Mouse (Mus musculus) heart, embryonic 13.5 days (tissue): ENCODE data around the gene Gm27027. TPM values are rescaled to one million over a fixed set of nuclear protein-coding genes. Genes with fewer than 3 reads are reported as not detected.
A peak's percentile ranks its signal among the peaks of the same experiment; 100 is the strongest.

Experiments used
- ATAC-seq: fragments of 200-750 bp; cut with Nextera tagmentation; 2 replicates; pipeline ENCODE4 v1.8.0; 2017; ENCODE audit warnings: moderate TSS enrichment; ENCODE audit not compliant: insufficient number of reproducible peaks, low FRiP score, low TSS enrichment; ENCODE audit errors: extremely low read depth
- H3K27ac ChIP-seq: fragments of 300-500 bp; sonication (generic); replicated peaks from 2 replicates; pipeline ENCODE4 v1.5.1; 2015; ENCODE audit warnings: moderate library complexity, mild to moderate bottlenecking, inconsistent platforms
- H3K27me3 ChIP-seq: fragments of 300-500 bp; sonication (generic); replicated peaks from 2 replicates; pipeline ENCODE4 v1.6.1; 2015; ENCODE audit warnings: mild to moderate bottlenecking, inconsistent platforms
- H3K36me3 ChIP-seq: fragments of 300-500 bp; sonication (generic); 2 replicates; pipeline ENCODE4 v1.6.1; 2015; ENCODE audit warnings: mild to moderate bottlenecking, inconsistent platforms
- H3K4me1 ChIP-seq: fragments of 300-500 bp; sonication (generic); 2 replicates; pipeline ENCODE4 v1.6.1; 2015; ENCODE audit warnings: inconsistent platforms
- H3K4me2 ChIP-seq: fragments of 300-500 bp; sonication (generic); 2 replicates; pipeline ENCODE4 v1.6.1; 2015; ENCODE audit warnings: inconsistent platforms, mild to moderate bottlenecking, moderate library complexity
- H3K4me3 ChIP-seq: fragments of 300-500 bp; sonication (generic); 2 replicates; pipeline ENCODE4 v1.5.1; 2015; ENCODE audit warnings: moderate library complexity, mild to moderate bottlenecking, inconsistent platforms
- H3K9ac ChIP-seq: fragments of 300-500 bp; sonication (generic); 2 replicates; pipeline ENCODE4 v1.6.1; 2015; ENCODE audit warnings: inconsistent platforms, mild to moderate bottlenecking, moderate library complexity
- H3K9me3 ChIP-seq: fragments of 300-500 bp; sonication (generic); 2 replicates; pipeline ENCODE4 v1.6.1; 2016; ENCODE audit warnings: inconsistent platforms
- WGBS: fragments of 180-500 bp; shearing (Covaris S2); methylation state at CpG from one replicate; pipeline ENCODE4 v1.1.7; 2015; ENCODE audit warnings: mixed read lengths; 5-methylcytosine and 5-hydroxymethylcytosine counted together
- polyA plus RNA-seq: library from polyadenylated mRNA; unstranded; fragments of >200 nt; fragmentation: Nextera tagmentation; extraction: Ambion mirVana; gene quantifications from 2 replicates; pipeline ENCODE4 v1.2.1, GENCODE M21; 2015

Gm27027 gene
- polyA plus RNA-seq, 1 experiment from 2014 or later: not detected

DNA sequence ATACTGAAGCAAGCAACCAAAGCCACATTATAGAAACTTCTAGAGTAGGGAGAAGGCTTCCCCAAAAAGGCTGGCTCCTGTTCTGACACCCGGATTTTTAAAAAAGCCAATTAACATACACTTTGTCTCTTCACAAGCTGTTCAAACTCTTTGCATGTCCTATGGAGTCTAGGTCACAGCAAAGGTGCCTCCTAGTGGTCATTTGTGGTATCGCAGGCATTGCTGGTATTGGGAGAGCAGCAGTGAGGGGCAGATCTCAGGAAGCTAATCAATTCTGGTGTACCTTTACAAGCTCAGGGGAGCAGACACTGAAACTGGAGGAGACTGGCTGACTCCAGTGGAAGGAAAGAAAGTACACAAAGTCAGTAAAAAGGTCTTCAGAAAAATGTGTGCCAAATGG lies 6.2 kb upstream of the Gm27027 start:
- peaks cover 95% of the 10 kb centered on the region for H3K36me3 ChIP-seq
- ATAC-seq: no peak
- WGBS: 2% methylated on average over 2 of the region's 2 CpGs
- no peak overlapping the region for H3K9ac ChIP-seq
- H3K4me3 ChIP-seq: no peak overlapping the region
- H3K27me3 ChIP-seq: no peaks in the 10 kb centered on the region
- no peak overlapping the region for H3K27ac ChIP-seq
- H3K4me1 ChIP-seq: peaks cover 5% of the 10 kb centered on the region; the same call in 1 of the 2 replicates
- no peaks in the 10 kb centered on the region for H3K9me3 ChIP-seq
- H3K4me2 ChIP-seq: no peak overlapping the region

DNA sequence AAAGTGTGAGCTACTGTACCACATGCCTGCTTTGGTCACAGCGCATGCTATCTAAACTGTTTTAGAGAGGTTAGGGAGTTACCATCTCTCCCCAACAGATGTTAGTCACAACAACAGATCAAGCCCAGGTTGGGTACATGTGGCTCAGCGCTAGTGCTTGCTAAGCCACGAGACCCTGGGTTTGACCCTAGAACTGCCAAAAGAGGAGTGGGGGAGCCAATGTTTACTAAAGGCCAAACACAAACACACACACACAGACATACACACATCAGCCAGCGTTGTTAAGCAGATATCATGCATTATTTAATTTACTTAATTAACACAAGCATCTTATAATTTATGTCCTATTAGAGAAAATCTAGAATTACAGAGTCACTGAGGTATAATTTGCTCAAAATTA lies 5.8 kb upstream of the Gm27027 start:
- H3K36me3 ChIP-seq: peaks cover 95% of the 10 kb centered on the region
- H3K4me2 ChIP-seq: no peak overlapping the region
- peaks cover 5% of the 10 kb centered on the region; the same call in 1 of the 2 replicates for H3K4me1 ChIP-seq
- ATAC-seq: no peak
- WGBS: 73% methylated on average over 4 of the region's 4 CpGs
- H3K27ac ChIP-seq: no peak overlapping the region
- no peak overlapping the region for H3K4me3 ChIP-seq
- no peaks in the 10 kb centered on the region for H3K27me3 ChIP-seq
- no peak overlapping the region for H3K9ac ChIP-seq
- no peaks in the 10 kb centered on the region for H3K9me3 ChIP-seq

DNA sequence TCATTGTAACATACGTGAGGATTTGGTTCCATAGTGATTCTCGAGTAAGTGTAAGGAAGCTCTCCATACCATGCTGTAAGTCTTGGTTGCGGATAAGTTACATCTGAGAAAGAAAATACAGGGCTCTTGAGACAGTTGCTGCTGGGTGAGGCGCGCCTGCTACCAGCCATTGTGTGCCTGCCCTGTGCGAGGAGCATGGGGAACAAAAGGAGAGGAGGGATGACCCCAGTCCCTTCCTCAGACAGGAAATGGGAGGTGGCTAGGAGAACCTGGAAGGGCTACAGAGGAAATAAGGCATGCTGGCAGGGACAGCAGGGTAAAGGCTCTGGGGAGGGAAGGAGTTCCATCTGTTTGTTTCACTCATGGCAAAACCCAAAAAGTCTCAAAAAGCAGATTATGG lies 5.3 kb upstream of the Gm27027 start:
- Histone ChIP-seq H3K27me3 (no peaks in the 10 kb centered on the region), H3K9ac (no peak overlapping the region), H3K9me3 (no peaks in the 10 kb centered on the region), H3K27ac (no peak overlapping the region), H3K36me3 (peaks cover 94% of the 10 kb centered on the region), H3K4me2 (no peak overlapping the region), H3K4me1 (peaks cover 5% of the 10 kb centered on the region; the same call in 1 of the 2 replicates), H3K4me3 (no peak overlapping the region)
- 71% methylated on average over 6 of the region's 6 CpGs for WGBS
- no peak for ATAC-seq

DNA sequence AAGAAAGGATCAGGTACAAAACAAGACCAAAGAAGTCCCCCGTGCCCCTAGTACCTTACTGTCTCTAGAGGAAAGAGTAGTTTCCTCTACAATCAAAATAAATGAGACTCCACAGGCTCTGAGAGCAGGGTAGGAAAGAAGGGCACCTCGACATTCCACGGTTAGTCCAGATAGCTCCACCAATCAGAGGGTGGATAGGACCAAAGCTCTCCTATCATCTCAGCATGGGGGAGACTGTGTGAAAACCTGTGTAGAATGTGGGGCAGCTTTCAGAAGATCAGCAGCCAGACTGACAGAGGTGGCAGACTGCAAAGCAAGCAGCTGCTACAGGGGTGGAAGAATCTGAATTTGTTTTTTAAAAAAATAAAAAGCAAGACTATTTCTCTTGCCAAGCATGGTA lies 3.3 kb downstream of the Gm27027 start:
- Histone ChIP-seq H3K36me3 (peaks cover 93% of the 10 kb centered on the region), H3K27me3 (no peaks in the 10 kb centered on the region), H3K4me3 (no peak overlapping the region), H3K4me2 (no peak overlapping the region), H3K9ac (no peak overlapping the region), H3K27ac (peak overlapping the region; percentile 39; the same call in 1 of the 2 replicates), H3K4me1 (peaks cover 42% of the 10 kb centered on the region), H3K9me3 (no peaks in the 10 kb centered on the region)
- WGBS: 32% methylated on average over 3 of the region's 3 CpGs
- ATAC-seq: no peak

DNA sequence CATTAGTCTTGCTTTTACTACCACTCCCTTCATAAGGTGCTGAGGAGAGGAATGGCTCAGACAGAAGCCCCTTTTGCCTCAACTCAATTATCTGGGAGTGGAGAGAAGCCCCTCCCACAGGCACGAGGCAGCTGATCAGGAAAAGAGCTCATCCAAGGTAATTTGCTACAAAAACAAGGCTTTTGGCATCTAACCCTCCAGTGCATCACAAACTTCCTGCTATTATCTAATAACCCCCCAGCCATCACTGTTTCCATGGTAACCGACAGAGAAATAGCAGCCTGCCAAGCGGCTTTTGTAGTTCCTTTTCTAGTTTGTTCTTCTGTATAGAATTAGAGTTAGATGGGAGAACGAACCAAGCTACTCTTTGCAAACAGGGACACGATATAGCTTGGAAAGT lies 3.9 kb downstream of the Gm27027 start:
- Histone ChIP-seq H3K4me2 (no peak overlapping the region), H3K9me3 (no peaks in the 10 kb centered on the region), H3K27ac (peak overlapping the region; percentile 62), H3K27me3 (no peaks in the 10 kb centered on the region), H3K36me3 (peaks cover 92% of the 10 kb centered on the region), H3K4me3 (no peak overlapping the region), H3K9ac (no peak overlapping the region), H3K4me1 (peaks cover 43% of the 10 kb centered on the region)
- 49% methylated on average over 5 of the region's 5 CpGs for whole genome bisulfite sequencing
- no peak for ATAC-seq

DNA sequence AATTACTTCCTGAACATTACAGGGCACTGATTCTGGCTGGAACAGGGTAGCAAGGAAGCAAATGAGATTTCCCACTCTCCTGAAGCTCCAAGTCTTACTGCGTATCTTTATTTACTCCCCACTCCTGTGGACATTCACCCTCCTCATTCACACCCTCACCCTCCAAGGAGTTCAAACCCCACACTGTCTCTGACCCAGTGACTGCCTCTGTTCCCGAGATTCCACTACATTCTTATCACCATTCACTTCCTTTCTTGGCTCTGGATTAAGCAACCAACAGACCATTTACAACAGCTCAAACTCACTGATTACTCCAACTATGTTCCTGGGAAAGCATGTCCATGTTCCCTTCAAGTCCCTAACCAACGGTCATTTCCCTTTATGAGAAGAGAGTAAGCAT lies 4.8 kb downstream of the Gm27027 start:
- no peak overlapping the region for H3K4me2 ChIP-seq
- H3K4me1 ChIP-seq: peaks cover 49% of the 10 kb centered on the region
- H3K36me3 ChIP-seq: peaks cover 91% of the 10 kb centered on the region
- H3K27me3 ChIP-seq: no peaks in the 10 kb centered on the region
- H3K27ac ChIP-seq: peak overlapping the region; percentile 62
- 53% methylated on average over 3 of the region's 3 CpGs for WGBS
- no peaks in the 10 kb centered on the region for H3K9me3 ChIP-seq
- H3K9ac ChIP-seq: no peak overlapping the region
- no peak overlapping the region for H3K4me3 ChIP-seq
- ATAC-seq: no peak

DNA sequence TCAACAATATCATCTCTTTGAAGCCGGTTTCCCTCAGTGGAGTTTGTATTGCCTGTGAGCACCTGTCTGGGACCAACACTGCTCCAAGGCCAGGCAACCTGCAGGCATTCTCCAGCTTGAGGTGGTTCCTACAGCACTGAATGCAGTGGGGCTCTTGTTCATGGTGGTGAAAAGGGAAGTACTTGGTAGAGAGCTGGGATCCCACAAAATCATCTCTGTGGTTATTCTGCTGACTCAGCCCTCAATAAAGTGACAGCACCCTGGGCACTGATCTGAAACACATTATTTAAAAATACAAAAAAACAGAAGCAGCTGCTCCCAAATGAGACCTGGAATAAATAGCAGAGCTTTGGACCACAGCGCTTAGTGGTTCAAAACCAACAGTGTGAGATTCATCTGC lies 7.7 kb downstream of the Gm27027 start:
- 89% methylated on average over 2 of the region's 2 CpGs for WGBS
- no peak overlapping the region for H3K27ac ChIP-seq
- no peak overlapping the region for H3K4me3 ChIP-seq
- H3K9ac ChIP-seq: no peak overlapping the region
- peaks cover 43% of the 10 kb centered on the region for H3K4me1 ChIP-seq
- no peaks in the 10 kb centered on the region for H3K9me3 ChIP-seq
- ATAC-seq: no peak
- peaks cover 89% of the 10 kb centered on the region for H3K36me3 ChIP-seq
- H3K4me2 ChIP-seq: no peak overlapping the region
- H3K27me3 ChIP-seq: no peaks in the 10 kb centered on the region

DNA sequence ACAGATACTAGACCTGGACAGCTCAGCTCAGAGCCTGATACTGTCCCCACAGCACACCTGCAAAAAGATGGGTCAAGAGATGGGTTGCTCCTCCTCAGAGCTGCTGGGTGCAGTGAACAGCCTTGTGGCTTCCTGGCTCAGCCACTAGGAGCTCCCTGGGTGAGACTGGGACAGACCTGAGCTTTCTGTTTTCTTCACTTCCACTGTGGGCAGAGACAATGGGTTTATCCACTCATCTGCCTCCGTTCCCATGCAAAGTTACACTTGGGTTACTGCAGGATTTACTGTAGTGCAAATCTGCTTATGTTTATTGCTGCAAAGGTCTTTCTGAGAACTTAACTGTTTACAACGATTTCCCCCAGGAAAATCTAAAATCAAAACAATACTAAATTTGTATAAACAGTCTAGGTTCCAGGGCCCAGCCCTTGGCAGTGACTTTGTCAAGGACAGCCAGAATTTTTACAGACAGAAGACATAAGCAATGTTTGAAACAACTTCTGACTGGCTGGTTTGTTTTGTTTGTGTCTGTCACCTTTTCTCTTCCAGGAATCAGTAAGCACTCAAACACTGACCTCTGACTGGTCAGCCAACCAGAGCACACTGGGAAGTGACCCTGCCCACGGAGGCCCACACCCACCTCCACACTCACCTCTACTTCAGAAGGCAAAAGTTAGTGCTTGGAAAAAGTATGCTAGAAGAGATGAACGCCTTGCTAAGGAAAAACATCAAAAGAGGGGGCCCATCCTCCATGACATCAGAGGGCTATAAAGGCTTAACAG lies 13.5 kb downstream of the Gm27027 start:
- no peak overlapping the region for H3K9ac ChIP-seq
- WGBS: 75% methylated on average over 4 of the region's 4 CpGs
- ATAC-seq: no peak
- no peak overlapping the region for H3K4me2 ChIP-seq
- H3K4me1 ChIP-seq: peaks cover 19% of the 10 kb centered on the region
- H3K27ac ChIP-seq: no peak overlapping the region
- no peaks in the 10 kb centered on the region for H3K27me3 ChIP-seq
- H3K4me3 ChIP-seq: no peak overlapping the region
- no peaks in the 10 kb centered on the region for H3K9me3 ChIP-seq
- peaks cover 85% of the 10 kb centered on the region for H3K36me3 ChIP-seq

DNA sequence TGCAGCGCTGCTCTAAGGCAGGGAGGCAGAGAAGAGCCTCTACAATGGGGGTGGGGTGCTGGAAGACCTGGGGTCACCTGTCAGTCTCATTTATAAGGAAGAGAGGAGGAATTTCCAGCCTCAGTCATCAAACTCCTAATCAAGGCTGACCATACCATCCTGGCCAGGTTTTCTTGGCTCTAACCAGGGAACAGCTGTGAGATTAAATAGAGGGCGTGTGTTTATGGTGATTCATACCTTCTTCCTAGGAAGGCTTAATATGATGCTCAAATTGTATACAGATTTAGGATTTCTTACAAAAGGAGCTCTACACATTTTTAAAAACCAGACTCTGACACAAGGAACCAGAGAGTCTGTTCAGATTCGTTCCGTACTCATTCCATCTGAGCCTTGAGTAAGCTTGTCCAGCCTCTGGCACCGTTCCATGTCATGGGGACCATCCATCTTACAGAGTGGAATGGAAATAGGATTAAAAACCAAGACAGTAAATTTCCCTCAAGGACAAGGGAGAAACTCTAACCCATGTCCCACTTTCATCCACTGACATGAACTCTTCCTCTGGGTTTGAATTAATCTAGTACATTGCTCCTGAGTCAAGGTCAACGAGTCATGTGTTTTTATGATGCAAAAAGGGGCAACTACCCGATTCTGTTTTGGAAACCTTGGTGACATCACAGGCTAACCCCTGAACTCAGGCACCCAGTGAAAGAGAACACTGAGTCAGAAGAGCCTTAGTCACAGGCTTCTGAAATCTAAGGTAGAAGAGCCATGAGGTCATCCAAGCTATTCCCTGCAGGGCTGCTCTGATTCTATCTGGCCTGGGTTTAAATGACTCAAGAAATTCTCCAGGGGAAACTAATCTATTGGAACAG lies 16.7 kb downstream of the Gm27027 start:
- no peak overlapping the region for H3K9ac ChIP-seq
- peaks cover 13% of the 10 kb centered on the region for H3K27me3 ChIP-seq
- H3K9me3 ChIP-seq: no peaks in the 10 kb centered on the region
- H3K27ac ChIP-seq: no peak overlapping the region
- peaks cover 25% of the 10 kb centered on the region for H3K4me1 ChIP-seq
- H3K4me3 ChIP-seq: no peak overlapping the region
- ATAC-seq: no peak
- no peak overlapping the region for H3K4me2 ChIP-seq
- 84% methylated on average over 7 of the region's 7 CpGs for WGBS
- H3K36me3 ChIP-seq: peaks cover 59% of the 10 kb centered on the region

DNA sequence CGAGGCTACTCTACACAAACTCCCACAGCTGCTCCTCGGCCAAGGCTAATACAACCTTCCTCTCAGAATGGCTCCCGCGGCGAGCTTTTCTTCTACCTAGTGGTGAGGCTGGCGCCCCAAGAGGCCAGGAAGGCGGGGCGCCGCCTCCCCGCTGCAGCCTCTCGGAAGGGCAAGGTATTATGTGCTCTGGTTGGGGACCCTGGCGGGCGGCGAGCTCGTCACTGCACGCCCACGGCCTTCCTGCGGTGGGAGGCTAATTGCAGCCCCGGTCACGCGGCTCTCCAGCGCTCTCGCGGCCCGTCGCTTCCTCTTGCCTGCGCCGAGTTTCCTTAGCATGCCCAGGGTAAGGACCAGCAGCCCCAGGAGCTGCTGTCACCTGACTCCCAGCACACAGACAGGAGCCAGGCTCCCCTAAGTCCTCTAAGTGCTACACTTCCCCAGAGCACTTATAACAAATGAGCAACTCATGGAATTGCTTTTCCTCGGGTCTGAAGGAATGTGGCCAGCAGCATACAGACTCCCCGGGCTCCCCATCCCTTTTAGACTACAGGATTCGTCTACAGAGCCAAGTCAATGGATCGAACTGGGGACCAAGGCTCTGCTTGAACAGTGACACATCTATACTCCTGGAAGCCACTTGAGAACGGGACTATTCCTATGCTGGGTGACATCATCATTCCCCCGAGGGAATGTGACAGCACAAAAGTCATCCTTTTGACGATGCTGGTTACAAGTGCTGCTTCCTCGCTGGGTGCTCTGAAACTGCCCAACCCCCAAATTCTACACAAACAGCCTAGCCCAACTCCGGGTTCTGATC lies 19.5 kb downstream of the Gm27027 start:
- H3K4me1 ChIP-seq: peaks cover 25% of the 10 kb centered on the region
- H3K27me3 ChIP-seq: peaks cover 42% of the 10 kb centered on the region
- peaks cover 31% of the 10 kb centered on the region for H3K36me3 ChIP-seq
- peak overlapping the region; percentile 73 for H3K9ac ChIP-seq
- peak overlapping the region; percentile 85 for H3K4me2 ChIP-seq
- peak overlapping the region; percentile 51 for H3K27ac ChIP-seq
- no peaks in the 10 kb centered on the region for H3K9me3 ChIP-seq
- ATAC-seq: peak; percentile 28; the same call in 1 of the 2 replicates
- 2% methylated on average over 37 of the region's 37 CpGs for WGBS
- H3K4me3 ChIP-seq: peak overlapping the region; percentile 53
